Mouse (Mus musculus) heart, postnatal 0 days (tissue): ENCODE results near the gene Tmem242. TPM values are rescaled to one million over a fixed set of nuclear protein-coding genes. Genes with fewer than 3 reads are reported as not detected.

Source experiments
- ATAC-seq: fragments of 200-750 bp; cut with Nextera tagmentation; 2 replicates; pipeline ENCODE4 v1.8.0; 2017; ENCODE audit warnings: low read depth, moderate number of reproducible peaks, moderate library complexity; ENCODE audit not compliant: insufficient read depth
- DNase-seq: peaks from one replicate; pipeline ENCODE4 v3.0.0-alpha.2; 2016; ENCODE audit warnings: low spot score
- H3K27ac ChIP-seq: fragments of 300-500 bp; sonication (generic); 2 replicates; pipeline ENCODE4 v1.5.1; 2014; ENCODE audit warnings: low read depth, mild to moderate bottlenecking
- H3K27me3 ChIP-seq: fragments of 300-500 bp; sonication (generic); 2 replicates; pipeline ENCODE4 v1.6.1; 2014; ENCODE audit warnings: low read length, mixed read lengths; ENCODE audit not compliant: control insufficient read depth, insufficient read depth
- H3K36me3 ChIP-seq: fragments of 300-500 bp; sonication (generic); replicated peaks from 2 replicates; pipeline ENCODE4 v1.6.1; 2014; ENCODE audit warnings: low read length, mixed read lengths; ENCODE audit not compliant: control insufficient read depth, insufficient read depth
- H3K4me1 ChIP-seq: fragments of 300-500 bp; sonication (generic); 2 replicates; pipeline ENCODE4 v1.6.1; 2014; ENCODE audit warnings: antibody characterized with exemption; ENCODE audit not compliant: control insufficient read depth, insufficient read depth
- H3K4me2 ChIP-seq: fragments of 300-500 bp; sonication (generic); 2 replicates; pipeline ENCODE4 v1.6.1; 2014; ENCODE audit warnings: low read depth, mild to moderate bottlenecking, low read length, moderate library complexity
- H3K4me3 ChIP-seq: fragments of 300-500 bp; sonication (generic); 2 replicates; pipeline ENCODE4 v1.5.1; 2014; ENCODE audit warnings: low read depth, low read length
- H3K9ac ChIP-seq: fragments of 300-500 bp; sonication (generic); replicated peaks from 2 replicates; pipeline ENCODE4 v1.6.1; 2014; ENCODE audit warnings: low read depth, low read length, mixed read lengths
- H3K9me3 ChIP-seq: fragments of 300-500 bp; sonication (generic); replicated peaks from 2 replicates; pipeline ENCODE4 v1.6.1; 2016; ENCODE audit warnings: low read length; ENCODE audit not compliant: control insufficient read depth
- CTCF ChIP-seq: IDR thresholded peaks from 2 replicates; pipeline ENCODE4 v1.5.1; 2016; ENCODE audit warnings: antibody characterized with exemption, control low read depth, low read depth
- EP300 ChIP-seq: IDR thresholded peaks from 2 replicates; pipeline ENCODE4 v1.6.1; 2016; ENCODE audit warnings: antibody characterized with exemption, low read depth
- WGBS: fragments of 180-500 bp; shearing (Covaris S2); extraction: QIAGEN DNeasy Blood & Tissue Kit; methylation state at CpG from one replicate; pipeline ENCODE4 v1.1.7; 2014; 5-methylcytosine and 5-hydroxymethylcytosine counted together
- polyA plus RNA-seq: library from polyadenylated mRNA; unstranded; fragments of >200 nt; fragmentation: Nextera tagmentation; extraction: Ambion mirVana; gene quantifications from 2 replicates; pipeline ENCODE4 v1.2.1, GENCODE M21; 2015
- total RNA-seq: library from RNA; depleted of rRNA; stranded (reverse); fragments of >200 nt; gene quantifications from 2 replicates; pipeline ENCODE4 v1.2.3, GENCODE M21; 2014; ENCODE audit warnings: low replicate concordance

Gene Tmem242
- total and polyA plus RNA-seq, 2 experiments from 2014 or later = 81.7 to 150 TPM

DNA sequence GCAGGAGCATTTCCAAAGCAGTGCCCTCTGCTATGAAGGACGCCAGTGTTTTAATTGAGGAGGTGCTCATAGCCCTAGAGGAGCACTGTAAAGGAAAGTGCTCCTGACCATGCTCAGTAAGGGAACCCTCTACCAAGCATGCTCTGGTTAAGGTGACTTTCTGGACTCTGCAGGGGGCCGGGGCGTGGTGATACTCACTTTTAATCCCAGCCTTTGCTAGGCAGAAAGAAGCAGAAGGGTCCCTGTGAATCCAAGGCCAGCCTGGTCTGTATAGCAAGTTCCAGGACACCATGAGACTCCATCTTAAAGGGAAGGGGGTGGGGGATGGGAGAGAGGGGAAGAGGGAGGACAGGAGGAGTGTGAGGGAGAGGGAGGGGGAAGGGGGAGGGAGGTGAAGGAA is 51.7 kb downstream of the Tmem242 start:
- Histone ChIP-seq H3K27me3 (no peaks in the 10 kb centered on the region), H3K4me2 (no peak overlapping the region), H3K9ac (no peak overlapping the region), H3K9me3 (no peaks in the 10 kb centered on the region), H3K4me1 (no peaks in the 10 kb centered on the region), H3K4me3 (no peak overlapping the region), H3K36me3 (no peaks in the 10 kb centered on the region), H3K27ac (no peak overlapping the region)
- ATAC-seq (no peak), DNase-seq (no peak)
- no peak for TF ChIP-seq CTCF
- no peak for TF ChIP-seq EP300
- WGBS = 78% methylated on average over 3 of the region's 3 CpGs

GRCm38 (mm10) chr17:5386885-5387545 is 53.0 kb downstream of the Tmem242 start:
- ATAC-seq (no peak), DNase-seq (no peak)
- no peak overlapping the region for H3K4me2 ChIP-seq
- H3K27me3 ChIP-seq = no peaks in the 10 kb centered on the region
- no peaks in the 10 kb centered on the region for H3K9me3 ChIP-seq
- no peaks in the 10 kb centered on the region for H3K36me3 ChIP-seq
- H3K27ac ChIP-seq = no peak overlapping the region
- H3K4me3 ChIP-seq = no peak overlapping the region
- 77% methylated on average over 12 of the region's 12 CpGs for WGBS
- no peak overlapping the region for H3K9ac ChIP-seq
- H3K4me1 ChIP-seq = no peaks in the 10 kb centered on the region
- TF ChIP-seq EP300 (no peak), CTCF (no peak)

DNA sequence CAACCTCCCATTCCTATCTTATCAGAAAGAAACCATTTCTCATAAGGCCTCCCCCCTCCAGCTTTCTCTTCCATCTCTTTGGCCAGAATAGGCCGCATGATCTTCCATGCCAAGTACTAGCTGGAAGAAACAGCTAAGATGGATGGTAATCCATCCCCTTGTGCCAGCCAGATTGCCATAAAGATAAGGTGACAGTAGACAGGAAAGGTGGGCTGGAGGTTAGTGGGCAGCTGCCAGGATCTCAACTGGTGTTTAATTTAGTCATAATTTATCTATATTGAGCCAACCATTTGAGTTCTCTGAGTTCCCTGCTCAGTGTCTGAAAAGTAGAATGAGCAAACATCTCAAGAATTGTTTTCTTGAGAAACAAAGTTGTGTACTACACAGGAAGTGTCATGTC is 54.4 kb downstream of the Tmem242 start:
- no peak for DNase-seq
- no peak overlapping the region for H3K4me3 ChIP-seq
- H3K9me3 ChIP-seq = no peaks in the 10 kb centered on the region
- 92% methylated on average over 1 of the region's 1 CpGs for WGBS
- H3K4me1 ChIP-seq = no peaks in the 10 kb centered on the region
- TF ChIP-seq EP300 = no peak
- no peak for TF ChIP-seq CTCF
- H3K4me2 ChIP-seq = no peak overlapping the region
- no peak overlapping the region for H3K9ac ChIP-seq
- no peak for ATAC-seq
- no peaks in the 10 kb centered on the region for H3K27me3 ChIP-seq
- H3K27ac ChIP-seq = no peak overlapping the region
- no peaks in the 10 kb centered on the region for H3K36me3 ChIP-seq

DNA sequence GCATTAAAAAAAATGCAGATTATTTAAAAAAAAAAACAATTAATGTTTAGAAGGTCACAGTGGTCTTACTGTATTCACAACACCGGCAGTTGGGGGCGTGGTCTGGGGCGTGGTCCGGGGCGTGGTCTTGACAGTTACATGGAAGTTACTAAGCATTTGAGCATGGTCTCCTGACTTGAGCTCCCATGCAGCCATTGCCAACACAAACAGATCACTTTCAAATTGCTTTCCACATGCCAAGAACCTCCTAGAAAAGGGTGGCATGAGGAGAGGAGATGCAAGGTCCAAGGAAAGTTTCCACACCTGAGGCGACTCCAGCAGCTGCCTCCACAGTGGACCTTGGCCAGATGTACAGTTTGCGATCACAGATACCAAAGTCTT is 62.1 kb downstream of the Tmem242 start:
- H3K9me3 ChIP-seq = no peaks in the 10 kb centered on the region
- H3K9ac ChIP-seq = no peak overlapping the region
- no peak overlapping the region for H3K4me2 ChIP-seq
- no peaks in the 10 kb centered on the region for H3K36me3 ChIP-seq
- H3K27ac ChIP-seq = no peak overlapping the region
- no peaks in the 10 kb centered on the region for H3K27me3 ChIP-seq
- H3K4me3 ChIP-seq = no peak overlapping the region
- no peak for ATAC-seq
- no peak for TF ChIP-seq EP300
- TF ChIP-seq CTCF = no peak
- H3K4me1 ChIP-seq = no peaks in the 10 kb centered on the region
- no peak for DNase-seq
- 29% methylated on average over 7 of the region's 7 CpGs for WGBS

- no peaks in the 10 kb centered on the region for H3K27me3 ChIP-seq
- ATAC-seq (no peak), DNase-seq (no peak)
- no peak overlapping the region for H3K4me2 ChIP-seq
- H3K9me3 ChIP-seq = no peaks in the 10 kb centered on the region
- no peak for TF ChIP-seq EP300
- TF ChIP-seq CTCF = no peak
- no peak overlapping the region for H3K4me3 ChIP-seq
- H3K27ac ChIP-seq = no peak overlapping the region
- 39% methylated on average over 11 of the region's 11 CpGs for WGBS
- no peaks in the 10 kb centered on the region for H3K4me1 ChIP-seq
- no peak overlapping the region for H3K9ac ChIP-seq
- no peaks in the 10 kb centered on the region for H3K36me3 ChIP-seq
These were observed 62.7 kb downstream of the Tmem242 start for GRCm38 (mm10) chr17:5377151-5377929.

DNA sequence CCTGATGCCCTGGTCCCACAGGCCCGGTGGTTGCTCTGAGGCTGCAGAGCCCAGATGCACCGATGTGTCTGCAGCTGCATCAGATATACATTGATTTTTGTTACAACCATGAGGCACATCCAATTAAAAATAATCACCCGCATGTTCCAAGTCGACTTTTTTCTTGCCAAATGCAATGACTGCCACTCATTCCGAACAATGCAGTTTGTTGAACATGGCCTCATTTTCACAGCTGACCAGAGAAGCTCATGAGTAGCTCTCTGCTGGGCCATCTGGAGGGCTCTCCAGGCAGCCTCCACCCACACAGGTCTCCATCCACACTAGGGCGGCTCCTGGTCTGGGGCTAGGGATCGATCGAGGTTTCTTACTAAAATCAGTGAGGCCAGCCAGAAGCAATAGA is 67.1 kb downstream of the Tmem242 start:
- Histone ChIP-seq H3K4me1 (peaks cover 16% of the 10 kb centered on the region), H3K4me2 (no peak overlapping the region), H3K9me3 (no peaks in the 10 kb centered on the region), H3K9ac (no peak overlapping the region), H3K27ac (no peak overlapping the region), H3K27me3 (no peaks in the 10 kb centered on the region), H3K4me3 (no peak overlapping the region), H3K36me3 (no peaks in the 10 kb centered on the region)
- ATAC-seq (no peak), DNase-seq (no peak)
- TF ChIP-seq EP300 = no peak
- no peak for TF ChIP-seq CTCF
- 70% methylated on average over 8 of the region's 8 CpGs for WGBS
